Mouse (Mus musculus): Measurements from ENCODE around the gene Surf6. TPM values are rescaled to one million over a fixed set of nuclear protein-coding genes. Genes with fewer than 3 reads are reported as not detected.

The Surf6 gene
- 6.4 and 7.0 TPM in 2 replicates for polyA plus RNA-seq (2012; rRNA removed)

- peak within 1 kb of the TSS; percentile 91 for H3K4me3 ChIP-seq (ENCODE audit: insufficient read depth, low read depth, low read length)
- H3K36me3 ChIP-seq (ENCODE audit: control insufficient read depth, insufficient read depth, low read length): no peaks in the 10 kb centered on the region; the same call in 1 of the 2 replicates
- H3K27me3 ChIP-seq (replicated peaks; ENCODE audit: control insufficient read depth, insufficient read depth, low read length): no peaks in the 10 kb centered on the region
- DNase-seq: peak; percentile 99
- TF ChIP-seq POLR2A (IDR thresholded peaks at IDR 0.05; ENCODE audit: low read depth, low read length) (peak; percentile 32), CTCF (conservative IDR thresholded peaks at IDR 0.05; ENCODE audit: insufficient read depth, insufficient read length, low read depth, low read length) (0 out of 2 replicates have a peak, but pooled peaks have one; percentile 0)
- peak within 1 kb of the TSS; percentile 77 for H3K27ac ChIP-seq (ENCODE audit: insufficient read depth, low read depth, low read length)
- H3K4me1 ChIP-seq (ENCODE audit: control insufficient read depth, insufficient read depth, low read length): peaks cover 17% of the 10 kb centered on the region
- under 1% methylated on average over 41 of the region's 41 CpGs for WGBS
Measured at GRCm38 (mm10) chr2:26902467-26903220, at the start of gene Surf6. Surf6 (minus strand) TSS chr2:26902879.

GRCm38 (mm10) chr2:26952193-26952592 is 49.5 kb upstream of the Surf6 start:
- Histone ChIP-seq H3K36me3 (ENCODE audit: control insufficient read depth, insufficient read depth, low read length) (peaks cover 5% of the 10 kb centered on the region; the same call in 1 of the 2 replicates), H3K27me3 (replicated peaks; ENCODE audit: control insufficient read depth, insufficient read depth, low read length) (no peaks in the 10 kb centered on the region), H3K4me3 (ENCODE audit: insufficient read depth, low read depth, low read length) (no peak overlapping the region), H3K4me1 (ENCODE audit: control insufficient read depth, insufficient read depth, low read length) (0 out of 2 replicates have a peak, but pooled peaks cover 2% of the 10 kb centered on the region), H3K27ac (ENCODE audit: insufficient read depth, low read depth, low read length) (no peak overlapping the region)
- 90% methylated on average over 4 of the region's 4 CpGs for WGBS
- no peak for TF ChIP-seq POLR2A (IDR thresholded peaks at IDR 0.05; ENCODE audit: low read depth, low read length)
- TF ChIP-seq CTCF (conservative IDR thresholded peaks at IDR 0.05; ENCODE audit: insufficient read depth, insufficient read length, low read depth, low read length): no peak
- DNase-seq: no peak

DNA sequence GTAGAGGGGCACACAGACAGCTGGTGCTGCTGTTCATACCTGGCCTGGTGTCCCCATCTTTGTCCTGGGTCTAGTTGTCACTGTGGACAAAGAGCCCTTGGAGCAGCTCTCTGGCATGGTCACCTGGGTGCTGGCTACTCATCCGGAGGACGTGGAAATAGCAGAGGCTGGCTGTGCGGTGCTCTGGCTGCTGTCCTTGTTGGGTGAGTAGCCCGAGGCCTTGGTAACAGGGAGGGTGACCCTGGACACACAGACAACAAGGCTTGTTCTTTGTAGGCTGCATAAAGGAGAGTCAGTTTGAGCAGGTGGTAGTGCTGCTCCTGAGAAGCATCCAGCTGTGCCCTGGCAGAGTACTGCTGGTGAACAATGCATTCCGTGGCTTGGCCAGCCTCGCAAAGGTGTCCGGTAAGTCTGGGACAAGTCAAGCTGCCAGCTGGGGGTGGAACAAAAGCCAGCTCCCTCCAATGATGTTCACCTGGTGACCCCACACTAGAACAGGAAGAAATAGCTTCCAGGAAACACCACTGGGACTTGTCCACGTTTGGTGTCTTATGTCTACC is 48.7 kb upstream of the Surf6 start:
- WGBS: 83% methylated on average over 8 of the region's 8 CpGs
- DNase-seq: no peak
- H3K36me3 ChIP-seq (ENCODE audit: control insufficient read depth, insufficient read depth, low read length): peaks cover 5% of the 10 kb centered on the region; the same call in 1 of the 2 replicates

DNA sequence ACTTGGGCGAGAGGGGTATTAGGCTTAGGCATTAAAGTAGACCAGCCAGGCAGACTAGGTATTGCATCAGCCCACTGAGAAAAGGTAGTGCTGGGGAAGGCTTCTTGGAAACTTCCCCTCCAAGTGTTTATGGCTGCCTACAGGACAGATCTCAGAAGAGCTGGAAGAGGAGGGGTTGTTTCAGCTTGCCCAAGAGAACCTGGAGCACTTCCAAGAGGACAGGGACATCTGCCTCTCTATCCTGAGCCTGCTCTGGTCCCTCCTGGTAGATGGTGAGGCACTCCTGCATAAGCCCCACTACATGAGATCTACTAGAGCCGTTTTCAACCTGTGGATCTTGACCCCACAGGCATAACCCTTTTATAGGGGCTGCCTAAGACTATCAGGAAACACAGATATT is 47.7 kb upstream of the Surf6 start:
- 0 out of 2 replicates have a peak, but pooled peaks cover 1% of the 10 kb centered on the region for H3K36me3 ChIP-seq (ENCODE audit: control insufficient read depth, insufficient read depth, low read length)
- no peaks in the 10 kb centered on the region for H3K27me3 ChIP-seq (replicated peaks; ENCODE audit: control insufficient read depth, insufficient read depth, low read length)
- H3K27ac ChIP-seq (ENCODE audit: insufficient read depth, low read depth, low read length): no peak overlapping the region
- H3K4me3 ChIP-seq (ENCODE audit: insufficient read depth, low read depth, low read length): no peak overlapping the region
- TF ChIP-seq CTCF (conservative IDR thresholded peaks at IDR 0.05; ENCODE audit: insufficient read depth, insufficient read length, low read depth, low read length): no peak
- TF ChIP-seq POLR2A (IDR thresholded peaks at IDR 0.05; ENCODE audit: low read depth, low read length): no peak
- DNase-seq: no peak
- H3K4me1 ChIP-seq (ENCODE audit: control insufficient read depth, insufficient read depth, low read length): no peaks in the 10 kb centered on the region
- WGBS: 89% methylated on average over 2 of the region's 2 CpGs

More for the DNA sequence above, 48.7 kb upstream of the Surf6 start:
- H3K4me3 ChIP-seq (ENCODE audit: insufficient read depth, low read depth, low read length): no peak overlapping the region
- TF ChIP-seq CTCF (conservative IDR thresholded peaks at IDR 0.05; ENCODE audit: insufficient read depth, insufficient read length, low read depth, low read length): no peak
- H3K27me3 ChIP-seq (replicated peaks; ENCODE audit: control insufficient read depth, insufficient read depth, low read length): no peaks in the 10 kb centered on the region
- no peak overlapping the region for H3K27ac ChIP-seq (ENCODE audit: insufficient read depth, low read depth, low read length)
- no peaks in the 10 kb centered on the region for H3K4me1 ChIP-seq (ENCODE audit: control insufficient read depth, insufficient read depth, low read length)

GRCm38 (mm10) chr2:26943253-26943652 is 40.6 kb upstream of the Surf6 start:
- Histone ChIP-seq H3K36me3 (ENCODE audit: control insufficient read depth, insufficient read depth, low read length) (no peaks in the 10 kb centered on the region), H3K4me3 (ENCODE audit: insufficient read depth, low read depth, low read length) (no peak overlapping the region), H3K27ac (ENCODE audit: insufficient read depth, low read depth, low read length) (no peak overlapping the region), H3K27me3 (replicated peaks; ENCODE audit: control insufficient read depth, insufficient read depth, low read length) (no peaks in the 10 kb centered on the region), H3K4me1 (ENCODE audit: control insufficient read depth, insufficient read depth, low read length) (no peaks in the 10 kb centered on the region)
- WGBS: 87% methylated on average over 3 of the region's 3 CpGs
- TF ChIP-seq POLR2A (IDR thresholded peaks at IDR 0.05; ENCODE audit: low read depth, low read length): no peak
- no peak for TF ChIP-seq CTCF (conservative IDR thresholded peaks at IDR 0.05; ENCODE audit: insufficient read depth, insufficient read length, low read depth, low read length)
- no peak for DNase-seq

DNA sequence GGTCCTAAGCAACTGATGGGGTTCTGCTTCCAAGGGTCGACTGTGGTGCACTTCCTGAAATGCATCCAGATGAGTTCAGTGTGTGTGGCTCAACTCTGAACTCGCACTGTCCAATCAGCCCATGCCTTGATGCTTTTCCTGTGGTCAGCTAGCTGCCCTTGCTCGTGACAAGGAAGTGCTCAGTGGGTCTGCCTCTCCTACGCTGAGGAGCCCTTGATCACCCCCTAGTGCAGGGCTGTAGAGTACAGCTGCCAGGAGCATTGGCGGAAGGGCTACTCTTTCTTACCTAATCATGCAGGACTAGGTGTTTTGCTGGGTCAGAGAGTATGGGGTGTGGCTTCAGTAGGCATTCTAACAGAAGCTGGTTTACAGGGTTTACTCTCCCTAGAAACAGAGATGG is 38.9 kb upstream of the Surf6 start:
- TF ChIP-seq POLR2A (IDR thresholded peaks at IDR 0.05; ENCODE audit: low read depth, low read length): no peak
- peak; percentile 53 for TF ChIP-seq CTCF (conservative IDR thresholded peaks at IDR 0.05; ENCODE audit: insufficient read depth, insufficient read length, low read depth, low read length)
- peak; percentile 30 for DNase-seq
- Histone ChIP-seq H3K27ac (ENCODE audit: insufficient read depth, low read depth, low read length) (no peak overlapping the region), H3K4me1 (ENCODE audit: control insufficient read depth, insufficient read depth, low read length) (no peaks in the 10 kb centered on the region), H3K27me3 (replicated peaks; ENCODE audit: control insufficient read depth, insufficient read depth, low read length) (no peaks in the 10 kb centered on the region), H3K36me3 (ENCODE audit: control insufficient read depth, insufficient read depth, low read length) (no peaks in the 10 kb centered on the region), H3K4me3 (ENCODE audit: insufficient read depth, low read depth, low read length) (no peak overlapping the region)
- WGBS: 32% methylated on average over 5 of the region's 5 CpGs

DNA sequence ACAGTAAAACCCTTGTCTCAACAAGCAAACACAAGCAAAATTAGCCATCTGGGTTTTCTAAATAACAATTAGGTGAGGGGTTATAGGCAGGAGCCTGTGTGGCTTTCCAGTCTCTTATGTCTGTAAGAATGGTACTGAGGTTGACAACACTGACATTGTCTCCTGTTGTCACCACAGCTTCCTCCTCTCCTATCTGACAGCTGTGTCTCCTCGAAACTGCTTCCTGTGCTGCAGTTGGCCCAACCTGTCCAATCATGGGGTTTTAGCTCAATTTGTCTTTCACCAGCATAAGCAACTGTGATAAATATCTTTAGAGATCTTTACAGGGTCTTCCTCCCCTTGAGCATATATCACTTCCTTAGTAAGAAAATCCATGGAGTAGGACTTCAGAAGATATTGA is 33.7 kb upstream of the Surf6 start:
- peaks cover 8% of the 10 kb centered on the region for H3K4me1 ChIP-seq (ENCODE audit: control insufficient read depth, insufficient read depth, low read length)
- TF ChIP-seq POLR2A (IDR thresholded peaks at IDR 0.05; ENCODE audit: low read depth, low read length) (no peak), CTCF (conservative IDR thresholded peaks at IDR 0.05; ENCODE audit: insufficient read depth, insufficient read length, low read depth, low read length) (no peak)
- no peak overlapping the region for H3K27ac ChIP-seq (ENCODE audit: insufficient read depth, low read depth, low read length)
- DNase-seq: no peak
- 44% methylated on average over 1 of the region's 1 CpGs for WGBS
- no peaks in the 10 kb centered on the region for H3K27me3 ChIP-seq (replicated peaks; ENCODE audit: control insufficient read depth, insufficient read depth, low read length)
- no peaks in the 10 kb centered on the region for H3K36me3 ChIP-seq (ENCODE audit: control insufficient read depth, insufficient read depth, low read length)
- H3K4me3 ChIP-seq (ENCODE audit: insufficient read depth, low read depth, low read length): no peak overlapping the region

Data from kidney, adult 2 months (tissue).